14 mouse cellular contexts compared by ENCODE assay signal in genomic region chr1:178491733-178492132, GRCm38 (mm10).
"Had no signal": no experiment of that assay in that cellular context is flagged by ENCODE, and none has a peak within 500 bp of the region (broad histone marks: within the 10 kb centered on the region; RNA-seq: fewer than 3 reads in every experiment).

No protein-coding gene starts in this region.

- H3K4me3 ChIP-seq: layer of hippocampus, adult 2 months; limb, embryonic 13.5 days; liver, embryonic 12.5 days; midbrain, embryonic 10.5 days; neural tube, embryonic 12.5 days had no signal

- DNase-seq: kidney, adult 18-20 months; kidney, postnatal 10 days; kidney, postnatal 4 days; lung, adult 18-20 months; lung, postnatal 4 days; midbrain, embryonic 14.5 days; retina, postnatal 1 day; thymus, postnatal 4 days had no signal

- ATAC-seq: liver, embryonic 12.5 days; lung, postnatal 0 days had no signal

- H3K4me1 ChIP-seq: liver, embryonic 12.5 days; neural tube, embryonic 12.5 days had no signal
